Mouse (Mus musculus) hindbrain, embryonic 13.5 days (tissue): ENCODE results near the gene Ptpre. TPM values are rescaled to one million over a fixed set of nuclear protein-coding genes. Genes with fewer than 3 reads are reported as not detected.

Source experiments
- microRNA counts: library from miRNA; unstranded; fragments of <30 nt; microRNA quantifications from one replicate; lab custom pipeline; 2016
- microRNA-seq: library from miRNA; unstranded; fragments of <30 nt; microRNA quantifications from one replicate; pipeline ENCODE4, GENCODE M21; 2016
- polyA plus RNA-seq: library from polyadenylated mRNA; unstranded; fragments of >200 nt; fragmentation: Nextera tagmentation; extraction: Ambion mirVana; gene quantifications from 2 replicates; pipeline ENCODE4 v1.2.1, GENCODE M21; 2015

The Ptpre gene
- polyA plus RNA-seq, 1 experiment from 2014 or later = 4.4 TPM

MicroRNAs encoded within 50 kb of the gene (microRNA counts, 519-probe panel; counts per million panel counts)
- 51.3 counts per million for microRNA mmu-miR-1962 (lab: Ali Mortazavi, UCI)

Small RNAs within 50 kb of the gene (microRNA-seq; reads per million reads assigned to microRNA genes)
- gene Mir1962 = not detected

Other genes with a start within 250 kb of the Ptpre start
- gene Foxi2, start 127.2 kb upstream of the Ptpre start, polyA plus RNA-seq = not detected in 2 replicates
- gene Clrn3, start 8.8 kb upstream of the Ptpre start, polyA plus RNA-seq = 0.05 TPM in 1 of 2 replicates, not detected in the other
- gene Mki67, start 178.9 kb downstream of the Ptpre start, polyA plus RNA-seq = 8.1 and 10.2 TPM in 2 replicates